Mouse (Mus musculus) cortical plate, adult 2 months (tissue): Measurements from ENCODE around the gene Ppp2r5a.

Source experiments
- CTCF ChIP-seq: fragments of 200-500 bp; IDR thresholded peaks from 2 replicates; pipeline ENCODE4 v1.5.1; 2011; ENCODE audit warnings: mild to moderate bottlenecking, control low read depth, low read length; ENCODE audit not compliant: insufficient read depth; ENCODE audit errors: extremely low read depth
- POLR2A ChIP-seq: fragments of 200-500 bp; IDR thresholded peaks from 2 replicates; pipeline ENCODE4 v1.6.1; 2011; ENCODE audit warnings: mild to moderate bottlenecking, low read length, control low read depth; ENCODE audit not compliant: insufficient read depth; ENCODE audit errors: extremely low read depth

GRCm38 (mm10) chr1:191410294-191411036 is 7.4 kb upstream of the Ppp2r5a start:
- TF ChIP-seq CTCF: no peak
- no peak for TF ChIP-seq POLR2A
